Mouse (Mus musculus) adrenal gland, adult 8-10 months (tissue): ENCODE data around the gene Slc25a41. TPM values are rescaled to one million over a fixed set of nuclear protein-coding genes. Genes with fewer than 3 reads are reported as not detected.
"Not testable (repeated sequence)": the region's sequence is repeated elsewhere in the genome, so short reads cannot be mapped to it uniquely, and the experiment has no call there.

ENCODE experiments used
- DNase-seq: peaks from one replicate; pipeline ENCODE4 v3.0.0; 2022
- total RNA-seq, 4 experiments: library from RNA; stranded (reverse); gene quantifications; 2 replicates each; pipeline ENCODE4 v1.2.4; 2022

Gene Slc25a41
- under 1 TPM in 1 of 4 experiments, not detected in 3; 0.38 TPM for total RNA-seq

GRCm38 (mm10) chr17:57041554-57041953 lies at the start of gene Slc25a41:
Gene Slc25a41 (minus strand): TSS chr17:57041654.
- DNase-seq: no peak

- no peak for DNase-seq
These were observed 45.8 kb upstream of the Slc25a41 start, which contains the start of gene Tubb4a for GRCm38 (mm10) chr17:57087049-57087832. Gene Tubb4a (minus strand): TSS chr17:57087782.

GRCm38 (mm10) chr17:57085970-57086757 lies 44.7 kb upstream of the Slc25a41 start:
- DNase-seq: no peak

- no peak for DNase-seq
These were observed 41.0 kb upstream of the Slc25a41 start for GRCm38 (mm10) chr17:57082481-57082880.

GRCm38 (mm10) chr17:57081234-57081842 lies 39.9 kb upstream of the Slc25a41 start:
- no peak for DNase-seq

GRCm38 (mm10) chr17:57079919-57080318 lies 38.5 kb upstream of the Slc25a41 start:
- no peak for DNase-seq

- DNase-seq: no peak
These were observed 36.9 kb upstream of the Slc25a41 start, which contains the start of gene Dennd1c for GRCm38 (mm10) chr17:57078336-57078735. Gene Dennd1c (minus strand): TSS chr17:57078514.

- no peak for DNase-seq
These were observed 35.5 kb upstream of the Slc25a41 start for GRCm38 (mm10) chr17:57076916-57077315.

- no peak for DNase-seq
These were observed 29.2 kb upstream of the Slc25a41 start for GRCm38 (mm10) chr17:57070699-57071098.

- no peak for DNase-seq
These were observed 28.8 kb upstream of the Slc25a41 start for GRCm38 (mm10) chr17:57070272-57070671.

- no peak for DNase-seq
These were observed 25.5 kb upstream of the Slc25a41 start for GRCm38 (mm10) chr17:57066908-57067307.

GRCm38 (mm10) chr17:57063031-57063430 lies 21.6 kb upstream of the Slc25a41 start:
- no peak for DNase-seq

GRCm38 (mm10) chr17:57062548-57062947 lies 21.1 kb upstream of the Slc25a41 start:
- no peak for DNase-seq

- no peak for DNase-seq
These were observed 20.6 kb upstream of the Slc25a41 start for GRCm38 (mm10) chr17:57062011-57062521.

GRCm38 (mm10) chr17:57061069-57061468 lies 19.6 kb upstream of the Slc25a41 start:
- DNase-seq: peak; percentile 50

- DNase-seq: peak; percentile 94
These were observed 18.9 kb upstream of the Slc25a41 start for GRCm38 (mm10) chr17:57060231-57060801.

GRCm38 (mm10) chr17:57059486-57059977 lies 18.1 kb upstream of the Slc25a41 start, which contains the start of gene Slc25a23:
Gene Slc25a23 (minus strand): TSS chr17:57059863.
- DNase-seq: peak; percentile 58

- peak; percentile 26 for DNase-seq
These were observed 17.5 kb upstream of the Slc25a41 start, which contains the start of gene Crb3 for GRCm38 (mm10) chr17:57058891-57059485. Gene Crb3 (plus strand): TSS chr17:57059105.

- no peak for DNase-seq
These were observed 14.8 kb upstream of the Slc25a41 start for GRCm38 (mm10) chr17:57056246-57056645.

- DNase-seq: not testable (repeated sequence)
These were observed 10.2 kb upstream of the Slc25a41 start for GRCm38 (mm10) chr17:57051679-57052078.

- no peak for DNase-seq
These were observed 7.4 kb upstream of the Slc25a41 start for GRCm38 (mm10) chr17:57048816-57049215.
